Mouse (Mus musculus): ENCODE data around the gene Gng13. TPM values are rescaled to one million over a fixed set of nuclear protein-coding genes. Genes with fewer than 3 reads are reported as not detected.
"Not testable (repeated sequence)": the region's sequence is repeated elsewhere in the genome, so short reads cannot be mapped to it uniquely, and the experiment has no call there.

Gng13 gene
- polyA plus RNA-seq, 1 experiment from 2014 or later, result not detected

- POLR2A ChIA-PET, result no interaction called here
- DNase-seq (ENCODE audit: low read depth, low spot score), result no peak
Observed at GRCm38 (mm10) chr17:25728009-25728270, 11.0 kb downstream of the Gng13 start.

GRCm38 (mm10) chr17:25732082-25732481 is 15.1 kb downstream of the Gng13 start:
- no peaks in the 10 kb centered on the region for H3K27me3 ChIP-seq
- in situ Hi-C loops (cut with MboI; ENCODE audit: low pct_unique_long_range_greater_than_20kb), result loop anchor here (5.0 kb wide), 2 partner anchors 35 to 70 kb away; no protein-coding TSS in a partner anchor
- TF ChIP-seq CTCF (IDR thresholded peaks at IDR 0.05), result no peak
- DNase-seq (ENCODE audit: low read depth, low spot score), result no peak
- ChIA-PET POLR2A (no interaction called here), CTCF (interaction anchor here (0.8 to 2.7 kb wide), 4 partner anchors 10 to 70 kb away, joined by 3 to 9 read pairs (median 4); partner anchors contain the start of gene Narfl)
- ATAC-seq, result no peak

More at GRCm38 (mm10) chr17:25728009-25728270, 11.0 kb downstream of the Gng13 start:
- no peak for ATAC-seq
- TF ChIP-seq CTCF (IDR thresholded peaks at IDR 0.05), result no peak
- CTCF ChIA-PET, result interaction anchor here (0.8 to 2.1 kb wide), 3 partner anchors 16 to 128 kb away, joined by 3 to 8 read pairs (median 3); no protein-coding TSS in a partner anchor
- H3K27me3 ChIP-seq, result no peaks in the 10 kb centered on the region
- in situ Hi-C loops (cut with MboI; ENCODE audit: low pct_unique_long_range_greater_than_20kb), result no loop called here

GRCm38 (mm10) chr17:25735246-25735645 is 18.3 kb downstream of the Gng13 start:
- TF ChIP-seq CTCF (IDR thresholded peaks at IDR 0.05), result no peak
- in situ Hi-C loops (cut with MboI; ENCODE audit: low pct_unique_long_range_greater_than_20kb), result no loop called here
- ATAC-seq (no peak), DNase-seq (ENCODE audit: low read depth, low spot score) (no peak)
- ChIA-PET CTCF (interaction anchor here (0.6 kb wide), 1 partner anchor 68 kb away, joined by 3 read pairs; no protein-coding TSS in a partner anchor), POLR2A (no interaction called here)
- no peaks in the 10 kb centered on the region for H3K27me3 ChIP-seq

GRCm38 (mm10) chr17:25735745-25736144 is 18.8 kb downstream of the Gng13 start, which contains the start of gene Mslnl:
TSS of gene Mslnl (plus strand) at chr17:25736042.
- CTCF ChIA-PET, result interaction anchor here (0.6 kb wide), 1 partner anchor 67 kb away, joined by 3 read pairs; no protein-coding TSS in a partner anchor
- in situ Hi-C loops (cut with MboI; ENCODE audit: low pct_unique_long_range_greater_than_20kb), result no loop called here
- no peaks in the 10 kb centered on the region for H3K27me3 ChIP-seq
- TF ChIP-seq CTCF (IDR thresholded peaks at IDR 0.05), result no peak
- ATAC-seq, result no peak
- POLR2A ChIA-PET, result no interaction called here
- DNase-seq (ENCODE audit: low read depth, low spot score), result no peak

- no peaks in the 10 kb centered on the region for H3K27me3 ChIP-seq
- TF ChIP-seq CTCF (IDR thresholded peaks at IDR 0.05), result no peak
- DNase-seq (ENCODE audit: low read depth, low spot score) (no peak), ATAC-seq (no peak)
- in situ Hi-C loops (cut with MboI; ENCODE audit: low pct_unique_long_range_greater_than_20kb), result no loop called here
- ChIA-PET POLR2A (no interaction called here), CTCF (no interaction called here)
Observed at GRCm38 (mm10) chr17:25738861-25739260, 21.9 kb downstream of the Gng13 start.

- DNase-seq (ENCODE audit: low read depth, low spot score); ATAC-seq; in situ Hi-C loops (cut with MboI; ENCODE audit: low pct_unique_long_range_greater_than_20kb); H3K27me3 ChIP-seq: not testable (repeated sequence)
- POLR2A ChIA-PET, result interaction anchor here (0.6 kb wide), 1 partner anchor 11 kb away, joined by 3 read pairs; no protein-coding TSS in a partner anchor
- CTCF ChIA-PET, result interaction anchor here (1.1 kb wide), 1 partner anchor 9 kb away, joined by 3 read pairs; no protein-coding TSS in a partner anchor
Observed at GRCm38 (mm10) chr17:25741471-25741870, 24.5 kb downstream of the Gng13 start.

- H3K27me3 ChIP-seq, result no peaks in the 10 kb centered on the region
- no peak for ATAC-seq
- in situ Hi-C loops (cut with MboI; ENCODE audit: low pct_unique_long_range_greater_than_20kb), result no loop called here
- POLR2A ChIA-PET, result no interaction called here
- CTCF ChIA-PET, result no interaction called here
- no peak for TF ChIP-seq CTCF (IDR thresholded peaks at IDR 0.05)
- no peak for DNase-seq (ENCODE audit: low read depth, low spot score)
Observed at GRCm38 (mm10) chr17:25743831-25744230, 26.9 kb downstream of the Gng13 start.

- in situ Hi-C loops (cut with MboI; ENCODE audit: low pct_unique_long_range_greater_than_20kb), result no loop called here
- DNase-seq (ENCODE audit: low read depth, low spot score), result no peak
- ATAC-seq, result no peak
- no peak for TF ChIP-seq CTCF (IDR thresholded peaks at IDR 0.05)
- ChIA-PET POLR2A (no interaction called here), CTCF (no interaction called here)
- H3K27me3 ChIP-seq, result no peaks in the 10 kb centered on the region
Observed at GRCm38 (mm10) chr17:25744311-25744710, 27.3 kb downstream of the Gng13 start.

- ChIA-PET CTCF (no interaction called here), POLR2A (no interaction called here)
- no peaks in the 10 kb centered on the region for H3K27me3 ChIP-seq
- ATAC-seq (no peak), DNase-seq (ENCODE audit: low read depth, low spot score) (no peak)
- TF ChIP-seq CTCF (IDR thresholded peaks at IDR 0.05), result no peak
- in situ Hi-C loops (cut with MboI; ENCODE audit: low pct_unique_long_range_greater_than_20kb), result no loop called here
Observed at GRCm38 (mm10) chr17:25748238-25748637, 31.3 kb downstream of the Gng13 start.

GRCm38 (mm10) chr17:25749314-25749713 is 32.3 kb downstream of the Gng13 start:
- CTCF ChIA-PET, result no interaction called here
- no peak for TF ChIP-seq CTCF (IDR thresholded peaks at IDR 0.05)
- ATAC-seq (no peak), DNase-seq (ENCODE audit: low read depth, low spot score) (no peak)
- in situ Hi-C loops (cut with MboI; ENCODE audit: low pct_unique_long_range_greater_than_20kb), result no loop called here
- POLR2A ChIA-PET, result no interaction called here
- no peaks in the 10 kb centered on the region for H3K27me3 ChIP-seq

- ATAC-seq, result no peak
- in situ Hi-C loops (cut with MboI; ENCODE audit: low pct_unique_long_range_greater_than_20kb), result no loop called here
Observed at GRCm38 (mm10) chr17:25751446-25751845, 34.5 kb downstream of the Gng13 start.

GRCm38 (mm10) chr17:25754241-25754640 is 37.3 kb downstream of the Gng13 start, which contains the start of gene Msln:
TSS of gene Msln (minus strand) at chr17:25754378.
- DNase-seq (ENCODE audit: low read depth, low spot score), result no peak
- POLR2A ChIA-PET, result no interaction called here
- no peaks in the 10 kb centered on the region for H3K27me3 ChIP-seq
- CTCF ChIA-PET, result no interaction called here
- no peak for TF ChIP-seq CTCF (IDR thresholded peaks at IDR 0.05)
- no peak for ATAC-seq
- in situ Hi-C loops (cut with MboI; ENCODE audit: low pct_unique_long_range_greater_than_20kb), result no loop called here

More at GRCm38 (mm10) chr17:25751446-25751845, 34.5 kb downstream of the Gng13 start:
- ChIA-PET POLR2A (no interaction called here), CTCF (no interaction called here)
- no peaks in the 10 kb centered on the region for H3K27me3 ChIP-seq
- TF ChIP-seq CTCF (IDR thresholded peaks at IDR 0.05), result no peak
- DNase-seq (ENCODE audit: low read depth, low spot score), result peak; percentile 60
